Mouse (Mus musculus): ENCODE measurements around the gene Cluh. TPM values are rescaled to one million over a fixed set of nuclear protein-coding genes. Genes with fewer than 3 reads are reported as not detected.

The Cluh gene
- polyA plus RNA-seq, 2 experiments from 2014 or later = 7.8 to 12.2 TPM

- ATAC-seq = no peak
These were observed 619 bp upstream of the Cluh start for GRCm38 (mm10) chr11:74648676-74649075.

DNA sequence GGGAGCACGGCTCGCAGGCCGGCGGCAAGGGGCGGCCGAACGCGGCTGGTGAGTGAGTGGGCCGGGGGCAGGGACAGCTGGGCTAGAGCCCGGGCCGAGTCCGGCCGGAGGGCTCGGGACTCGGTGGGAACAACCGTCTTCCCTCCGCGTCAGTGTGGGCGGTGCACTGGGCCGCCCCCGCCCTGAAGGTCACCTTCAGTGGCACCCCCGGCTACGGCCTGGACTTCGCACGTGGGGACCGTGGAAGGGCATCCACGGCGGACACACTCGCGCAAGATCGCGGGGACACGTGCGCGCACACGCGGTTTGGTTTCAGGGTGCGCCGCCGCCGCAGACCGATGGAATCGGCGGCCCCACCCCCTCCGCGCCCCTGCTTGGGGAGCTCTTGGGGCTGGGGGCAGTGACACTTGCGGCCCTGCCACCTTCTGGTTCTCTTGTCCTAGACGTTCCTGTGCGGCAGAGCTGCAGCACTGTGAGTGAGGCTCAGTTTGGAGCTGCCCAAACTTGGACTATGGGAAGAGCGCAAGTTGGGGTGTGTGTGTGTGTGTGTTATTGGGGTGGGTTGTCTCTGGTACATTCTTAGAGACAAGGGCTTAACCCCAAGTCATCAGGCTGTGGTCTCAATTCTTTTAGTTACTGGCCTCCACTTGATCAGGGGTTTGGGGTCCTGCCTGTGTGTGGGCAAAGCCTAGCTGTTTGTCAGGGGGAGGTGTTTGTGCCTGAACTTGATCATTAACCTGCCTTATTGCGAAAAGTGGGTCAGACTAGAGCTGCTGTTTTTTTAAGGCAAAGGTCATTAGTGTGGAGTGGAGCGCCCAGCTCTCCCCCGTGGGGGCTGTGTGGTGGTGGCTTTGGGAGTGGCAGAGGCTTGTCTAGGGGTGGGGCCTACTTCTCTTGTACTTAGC, 604 bp downstream of the Cluh start:
- peak; percentile 8 for ATAC-seq

DNA sequence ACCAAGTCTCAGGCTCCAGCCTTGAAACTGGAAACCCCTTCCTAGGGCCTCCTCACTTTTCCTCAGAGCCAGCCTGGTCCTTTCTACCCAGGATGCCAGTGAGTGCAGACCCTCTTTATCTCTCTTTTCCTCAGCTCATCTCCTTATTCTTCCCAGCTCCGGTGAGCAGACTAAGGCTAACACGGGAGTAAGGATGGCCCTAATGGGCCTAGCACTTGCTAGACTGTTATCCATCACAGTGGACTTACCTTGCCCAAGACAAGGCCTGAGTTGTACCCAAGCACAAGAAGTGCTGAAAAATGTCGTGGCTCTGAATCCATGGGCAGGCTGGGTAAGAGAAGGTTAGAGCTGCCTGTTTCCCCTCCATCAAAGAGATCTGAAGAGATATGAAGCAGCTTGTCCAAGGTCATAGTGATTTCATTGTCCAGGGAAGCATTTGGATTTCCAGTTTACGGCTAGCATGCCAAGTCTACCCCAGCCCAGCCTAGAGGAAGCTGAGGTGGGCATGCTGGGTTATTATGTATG, 1.3 kb downstream of the Cluh start:
- no peak for ATAC-seq

- no peak for ATAC-seq
These were observed 3.5 kb downstream of the Cluh start for GRCm38 (mm10) chr11:74652791-74653191.

DNA sequence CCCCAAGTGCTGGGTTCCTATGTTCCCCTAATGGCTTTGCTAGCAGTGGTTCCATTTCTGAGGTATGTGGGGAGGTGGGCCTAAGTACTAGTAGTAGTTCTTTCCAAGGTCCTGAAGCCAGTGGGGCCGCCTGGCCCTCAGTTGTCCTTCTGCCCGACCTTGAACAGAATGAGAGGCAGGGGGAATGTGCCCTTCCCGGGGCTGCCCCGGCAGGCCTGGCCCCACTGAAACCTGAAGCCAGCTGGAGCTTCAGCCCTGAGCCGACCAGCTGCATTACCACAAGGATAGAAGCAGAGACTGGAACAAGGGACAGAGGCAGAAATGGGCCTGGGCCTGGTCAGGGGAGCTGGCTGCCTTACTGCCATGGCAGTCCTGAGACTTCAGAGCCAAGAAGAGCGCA, 4.1 kb downstream of the Cluh start:
- ATAC-seq = no peak

- no peak for ATAC-seq
These were observed 6.6 kb downstream of the Cluh start for GRCm38 (mm10) chr11:74655941-74656340.

GRCm38 (mm10) chr11:74660336-74660735, 11.0 kb downstream of the Cluh start:
- ATAC-seq = no peak

GRCm38 (mm10) chr11:74661641-74662040, 12.3 kb downstream of the Cluh start:
- ATAC-seq = no peak

- no peak for ATAC-seq
These were observed 12.9 kb downstream of the Cluh start for GRCm38 (mm10) chr11:74662221-74662620.

DNA sequence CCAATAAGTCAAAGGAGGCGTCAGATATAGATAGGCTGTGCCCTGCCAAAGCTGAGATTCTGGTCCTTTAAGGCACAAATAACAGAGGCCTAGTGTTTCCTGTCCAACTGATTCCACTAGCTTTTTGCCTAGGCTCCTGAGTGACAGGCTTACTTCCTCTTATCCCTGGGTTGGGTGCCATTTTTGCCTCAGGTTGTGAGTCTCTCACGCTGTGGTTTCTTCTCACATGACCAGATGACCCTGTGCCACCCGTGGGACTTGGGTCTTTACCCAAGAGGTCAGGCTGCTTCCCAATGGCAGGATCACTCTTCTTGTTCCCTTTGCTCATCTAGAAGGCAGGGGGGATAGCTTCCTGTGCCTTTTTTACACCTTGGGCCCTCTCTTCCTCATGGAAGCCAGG, 15.0 kb downstream of the Cluh start:
- no peak for ATAC-seq

DNA sequence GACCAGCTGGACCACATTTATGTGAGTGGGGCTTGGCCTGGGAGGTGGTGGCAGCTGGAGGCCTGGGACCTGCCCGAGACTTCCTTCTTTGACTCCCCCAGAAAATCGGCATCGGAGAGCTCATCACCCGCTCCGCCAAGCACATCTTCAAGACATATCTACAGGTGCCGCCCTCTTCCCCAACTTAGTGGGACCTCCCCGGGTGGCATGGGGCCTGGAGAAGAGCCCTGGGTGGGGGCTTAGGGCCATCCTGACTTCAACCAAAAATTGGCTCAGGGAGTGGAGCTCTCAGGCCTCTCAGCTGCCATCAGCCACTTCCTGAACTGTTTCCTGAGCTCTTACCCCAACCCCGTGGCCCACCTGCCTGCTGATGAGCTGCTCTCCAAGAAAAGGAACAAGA, 15.6 kb downstream of the Cluh start:
- no peak for ATAC-seq

DNA sequence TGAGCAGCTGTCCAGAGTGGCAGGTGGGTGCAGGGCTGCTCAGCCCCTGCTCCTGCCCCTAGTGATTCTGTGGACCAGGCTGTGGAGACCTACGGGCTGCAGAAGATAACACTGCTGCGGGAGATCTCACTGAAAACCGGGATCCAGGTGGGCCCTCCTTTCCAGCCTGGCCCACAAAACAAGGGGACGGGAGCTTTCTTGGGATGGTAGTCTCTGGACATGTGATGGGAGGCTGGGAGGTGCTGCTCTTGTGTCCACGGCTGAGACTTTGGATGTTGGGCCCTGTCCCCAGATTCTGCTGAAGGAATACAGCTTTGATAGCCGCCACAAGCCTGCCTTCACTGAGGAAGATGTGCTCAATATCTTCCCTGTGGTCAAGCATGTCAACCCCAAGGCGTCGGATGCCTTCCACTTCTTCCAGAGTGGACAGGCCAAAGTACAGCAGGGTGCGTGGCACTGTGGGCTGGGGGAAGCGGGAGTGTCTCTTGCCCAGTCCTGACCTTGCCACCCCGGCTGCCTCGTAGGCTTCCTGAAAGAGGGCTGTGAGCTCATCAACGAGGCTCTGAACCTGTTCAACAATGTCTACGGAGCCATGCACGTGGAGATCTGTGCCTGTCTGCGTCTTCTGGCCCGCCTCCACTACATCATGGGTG, 16.5 kb downstream of the Cluh start:
- ATAC-seq = no peak

GRCm38 (mm10) chr11:74666284-74666652, 17.0 kb downstream of the Cluh start:
- no peak for ATAC-seq

DNA sequence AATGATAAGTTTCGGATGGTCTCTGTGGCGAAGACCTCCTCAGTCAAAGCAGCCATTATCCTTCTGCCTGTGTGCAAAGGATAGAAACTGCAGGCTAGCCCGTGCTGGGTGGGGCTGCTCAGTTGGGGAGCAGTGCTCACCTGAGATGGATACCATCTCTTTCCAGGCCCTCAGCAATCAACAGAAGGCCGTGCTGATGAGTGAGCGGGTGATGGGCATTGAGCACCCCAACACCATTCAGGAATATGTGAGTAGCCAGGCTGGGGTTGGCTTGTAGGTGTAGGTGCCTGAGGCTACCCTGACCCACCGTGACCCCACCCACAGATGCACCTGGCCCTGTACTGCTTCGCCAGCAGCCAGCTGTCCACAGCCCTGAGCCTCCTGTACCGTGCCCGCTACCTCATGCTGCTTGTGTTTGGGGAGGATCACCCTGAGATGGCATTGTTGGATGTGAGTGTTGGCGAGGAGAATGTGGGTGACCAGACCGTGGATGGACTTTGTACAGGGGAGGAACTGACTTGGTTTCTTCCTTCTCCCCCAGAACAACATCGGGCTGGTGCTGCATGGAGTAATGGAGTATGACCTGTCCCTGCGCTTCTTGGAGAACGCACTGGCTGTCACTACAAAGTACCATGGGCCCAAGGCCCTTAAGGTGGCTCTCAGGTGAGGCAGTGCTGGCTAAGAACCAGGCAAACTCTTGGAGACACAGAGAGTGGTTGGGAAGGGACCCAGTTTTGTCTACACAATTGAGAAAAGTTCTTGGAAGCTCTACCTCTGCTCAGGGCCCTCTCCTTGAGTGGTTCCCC, 17.7 kb downstream of the Cluh start:
- no peak for ATAC-seq

DNA sequence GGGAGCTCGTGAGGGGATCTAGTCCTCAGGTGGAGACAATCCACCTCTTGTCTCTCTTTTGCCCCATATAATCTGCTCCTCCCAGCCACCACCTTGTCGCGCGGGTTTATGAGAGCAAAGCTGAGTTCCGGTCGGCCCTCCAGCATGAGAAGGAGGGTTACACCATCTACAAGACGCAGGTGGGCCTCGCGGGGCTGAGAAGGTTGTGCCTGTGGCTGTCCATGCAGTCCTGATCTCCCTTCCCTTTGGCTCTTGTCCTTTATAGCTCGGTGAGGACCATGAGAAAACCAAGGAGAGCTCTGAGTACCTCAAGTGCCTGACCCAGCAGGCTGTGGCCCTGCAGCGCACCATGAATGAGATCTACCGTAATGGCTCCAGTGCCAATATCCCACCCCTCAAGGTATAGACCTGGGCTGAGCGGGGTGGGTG, 18.3 kb downstream of the Cluh start:
- ATAC-seq = no peak

DNA sequence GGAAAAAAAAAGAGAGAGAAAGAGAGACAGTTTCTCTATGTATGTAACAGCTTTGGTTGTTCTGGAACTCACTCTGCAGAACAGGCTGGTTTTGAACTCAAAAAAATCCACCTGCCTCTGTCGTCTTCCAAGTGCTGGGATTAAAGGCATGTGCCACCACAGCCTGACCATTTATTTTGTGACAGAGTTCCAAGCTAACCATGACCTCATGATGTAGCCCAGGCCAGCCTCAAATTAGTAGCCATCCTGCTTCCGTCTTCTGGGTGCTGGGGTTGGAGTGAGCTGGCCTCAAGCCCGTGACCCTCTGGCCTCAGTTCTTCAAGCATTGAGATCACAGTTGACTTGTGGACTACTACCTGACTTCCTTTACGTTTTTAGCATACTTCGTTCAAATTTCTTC, 19.2 kb downstream of the Cluh start:
- ATAC-seq = no peak

GRCm38 (mm10) chr11:74668971-74669370, 19.7 kb downstream of the Cluh start:
- no peak for ATAC-seq

DNA sequence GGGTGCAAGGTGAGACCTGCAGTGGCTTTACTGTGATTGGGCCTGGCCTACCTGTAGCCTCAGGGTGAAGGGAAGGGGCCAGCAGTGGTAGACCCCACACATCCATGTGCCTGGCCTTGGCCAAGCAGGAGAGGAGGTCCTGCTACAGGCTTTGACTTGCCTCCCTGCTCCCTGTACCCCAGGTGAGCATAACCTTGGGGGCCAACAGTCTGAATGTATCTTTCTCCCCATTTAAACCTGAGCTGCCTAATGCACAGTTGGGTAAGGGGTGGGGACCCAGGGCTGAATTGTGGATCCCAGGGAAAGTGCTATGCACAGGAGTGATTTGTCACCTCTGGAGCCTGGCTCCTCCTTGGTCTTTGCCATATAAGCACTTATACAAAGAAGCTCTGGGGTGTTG, 20.9 kb downstream of the Cluh start:
- no peak for ATAC-seq

DNA sequence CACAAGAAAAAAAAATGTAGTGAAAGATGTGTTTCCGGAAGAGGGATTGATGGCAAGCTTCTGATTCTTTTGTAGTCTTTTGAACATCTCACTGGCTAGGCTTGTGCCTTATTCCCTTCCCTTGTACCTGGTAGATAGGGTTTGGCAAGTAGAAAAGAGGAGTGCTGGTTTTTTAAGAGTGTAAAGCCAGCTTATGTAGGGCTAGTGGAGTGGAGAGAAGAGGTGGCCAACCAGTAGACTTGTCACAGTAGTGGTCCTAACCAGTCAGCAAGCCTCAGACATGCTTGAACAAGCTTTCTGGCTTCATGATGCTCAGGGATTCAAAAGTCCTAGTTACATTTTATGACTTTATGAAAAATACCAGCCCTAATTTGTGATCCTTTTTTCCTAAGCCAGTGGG, 21.7 kb downstream of the Cluh start:
- ATAC-seq = no peak

- no peak for ATAC-seq
These were observed 22.5 kb downstream of the Cluh start for GRCm38 (mm10) chr11:74671839-74672238.

DNA sequence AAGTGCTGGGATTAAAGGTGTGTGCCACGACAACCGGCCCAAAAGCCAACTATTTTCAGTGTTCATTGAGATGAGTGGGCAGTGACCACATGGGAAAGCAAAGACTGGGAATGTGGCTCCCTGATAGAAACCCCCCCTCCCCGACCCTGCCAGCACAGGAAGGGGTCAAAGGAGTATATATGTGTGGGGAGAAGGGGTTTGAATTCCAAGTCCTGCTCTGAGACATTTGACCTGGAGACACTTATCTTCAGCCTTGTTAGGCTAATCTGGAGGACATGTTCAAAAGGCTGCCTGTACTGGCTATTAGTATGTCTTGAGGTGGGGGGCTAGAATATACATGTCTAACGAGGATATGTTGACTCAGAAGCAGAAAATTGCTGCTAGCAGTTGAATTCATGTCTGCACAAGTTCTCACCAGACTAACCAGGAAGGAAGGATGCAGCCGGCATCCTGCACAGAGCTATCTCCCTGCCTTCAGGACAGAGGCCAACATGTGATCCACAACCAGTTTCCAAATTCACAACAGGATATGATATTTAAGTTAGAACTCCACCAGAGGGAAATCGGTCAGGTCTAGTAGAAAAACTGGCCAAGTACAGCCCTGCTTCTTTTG, 23.7 kb downstream of the Cluh start:
- no peak for ATAC-seq

GRCm38 (mm10) chr11:74673561-74673960, 24.3 kb downstream of the Cluh start:
- no peak for ATAC-seq

- ATAC-seq = no peak
These were observed 25.4 kb downstream of the Cluh start for GRCm38 (mm10) chr11:74674713-74675112.

Data from CD4-positive, CD25-positive, alpha-beta regulatory T cell, adult 4 months (primary cell).